Mouse (Mus musculus) CH12.LX (cell line): ENCODE data around the gene Wdr4.

ENCODE experiments used
- BHLHE40 ChIP-seq: IDR thresholded peaks from 2 replicates; pipeline ENCODE4 v1.6.1; 2011; ENCODE audit warnings: mild to moderate bottlenecking, low read depth, low read length, improper control_type of control experiment
- CTCF ChIP-seq, 2 experiments: IDR thresholded peaks in 1 of 2; conservative IDR thresholded peaks in 1 of 2; 2 replicates each; pipeline ENCODE4 v1.5.1; 2011 to 2012; ENCODE audit warnings: low read depth in 2 of 2, low read length in 2 of 2, improper control_type of control experiment in 1 of 2, inconsistent platforms in 1 of 2, mild to moderate bottlenecking in 1 of 2, moderate library complexity in 1 of 2
- ELF1 ChIP-seq: IDR thresholded peaks from 2 replicates; pipeline ENCODE4 v1.6.1; 2014; ENCODE audit warnings: low read depth, mild to moderate bottlenecking, inconsistent platforms, low read length, improper control_type of control experiment
- KAT2A ChIP-seq: IDR thresholded peaks from 2 replicates; pipeline ENCODE4 v1.6.1; 2012; ENCODE audit warnings: low read length, improper control_type of control experiment, inconsistent platforms; ENCODE audit not compliant: insufficient replicate concordance
- POLR2A ChIP-seq: IDR thresholded peaks from 2 replicates; pipeline ENCODE4 v1.6.1; 2011; ENCODE audit warnings: low read depth, mild to moderate bottlenecking, improper control_type of control experiment, low read length
- RAD21 ChIP-seq: IDR thresholded peaks from 2 replicates; pipeline ENCODE4 v1.6.1; 2011; ENCODE audit warnings: low read depth, mild to moderate bottlenecking, low read length, improper control_type of control experiment, moderate library complexity

- TF ChIP-seq ELF1: no peak
- TF ChIP-seq CTCF (conservative IDR thresholded peaks at IDR 0.05 in 1 of 2, IDR thresholded peaks at IDR 0.05 in 1 of 2; ENCODE audit: low read depth in 2 of 2, low read length in 2 of 2): no peak
- no peak for TF ChIP-seq BHLHE40
- TF ChIP-seq POLR2A: no peak
- TF ChIP-seq KAT2A: no peak
- TF ChIP-seq RAD21: no peak
These were observed 16.4 kb downstream of the Wdr4 start for GRCm38 (mm10) chr17:31503337-31503736.
